Mouse (Mus musculus) bone marrow, adult 2 months (tissue): Measurements from ENCODE around the gene Zfp69. TPM values are rescaled to one million over a fixed set of nuclear protein-coding genes. Genes with fewer than 3 reads are reported as not detected.

ENCODE experiments used
- H3K27ac ChIP-seq: fragments of 200-500 bp; 2 replicates; pipeline ENCODE4 v1.5.1; 2012; ENCODE audit warnings: low read depth, mild to moderate bottlenecking, control low read depth, inconsistent platforms, low read length; ENCODE audit not compliant: control insufficient read depth, poor library complexity, insufficient read depth
- H3K4me1 ChIP-seq: fragments of 200-500 bp; 2 replicates; pipeline ENCODE4 v1.6.1; 2011; ENCODE audit warnings: low read length; ENCODE audit not compliant: control insufficient read depth, insufficient read depth
- H3K4me3 ChIP-seq: fragments of 200-500 bp; replicated peaks from 2 replicates; pipeline ENCODE3; 2011; ENCODE audit warnings: mild to moderate bottlenecking, low read depth, low read length, control low read depth; ENCODE audit not compliant: control insufficient read depth
- CTCF ChIP-seq: fragments of 200-500 bp; IDR thresholded peaks from 2 replicates; pipeline ENCODE4 v1.5.1; 2011; ENCODE audit warnings: low read length, control low read depth; ENCODE audit not compliant: control insufficient read depth, insufficient read depth
- POLR2A ChIP-seq: fragments of 200-500 bp; IDR thresholded peaks from 2 replicates; pipeline ENCODE4 v1.6.1; 2011; ENCODE audit warnings: low read depth, mild to moderate bottlenecking, control low read depth, low read length, borderline replicate concordance; ENCODE audit not compliant: control insufficient read depth
- WGBS: fragments of 180-500 bp; shearing (Covaris S2); methylation state at CpG from one replicate; pipeline ENCODE4 v1.1.7; 2018; 5-methylcytosine and 5-hydroxymethylcytosine counted together
- polyA plus RNA-seq: library from polyadenylated mRNA; stranded (reverse); fragments of >200 nt; gene quantifications from 2 replicates; pipeline ENCODE4 v1.2.4, GENCODE M21; 2011; ENCODE audit warnings: low replicate concordance; ENCODE audit not compliant: missing spikeins, insufficient read depth, insufficient read length

Zfp69 gene
- polyA plus RNA-seq, 1 experiment, result 3.6 TPM

DNA sequence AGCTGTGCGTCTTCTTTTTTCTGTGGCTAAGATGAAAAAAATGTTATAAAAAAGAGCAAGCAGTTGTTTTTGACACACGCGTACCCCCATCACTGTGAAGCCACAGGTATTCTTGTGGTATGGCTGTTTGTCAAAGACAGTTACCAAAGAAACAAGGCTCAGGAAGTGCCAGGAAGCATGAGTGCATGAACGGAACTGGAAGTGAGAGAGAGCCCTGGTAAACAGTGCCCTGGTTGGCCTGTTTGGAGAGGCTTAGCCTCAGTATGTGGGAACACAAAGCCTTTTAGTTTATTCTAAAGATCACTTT, 23.9 kb upstream of the Zfp69 start:
- peaks cover 2% of the 10 kb centered on the region for H3K4me1 ChIP-seq
- H3K4me3 ChIP-seq, result no peak overlapping the region
- 36% methylated on average over 4 of the region's 4 CpGs for WGBS
- no peak for TF ChIP-seq POLR2A
- TF ChIP-seq CTCF, result no peak
- H3K27ac ChIP-seq, result peak overlapping the region; percentile 52; the same call in 1 of the 2 replicates

DNA sequence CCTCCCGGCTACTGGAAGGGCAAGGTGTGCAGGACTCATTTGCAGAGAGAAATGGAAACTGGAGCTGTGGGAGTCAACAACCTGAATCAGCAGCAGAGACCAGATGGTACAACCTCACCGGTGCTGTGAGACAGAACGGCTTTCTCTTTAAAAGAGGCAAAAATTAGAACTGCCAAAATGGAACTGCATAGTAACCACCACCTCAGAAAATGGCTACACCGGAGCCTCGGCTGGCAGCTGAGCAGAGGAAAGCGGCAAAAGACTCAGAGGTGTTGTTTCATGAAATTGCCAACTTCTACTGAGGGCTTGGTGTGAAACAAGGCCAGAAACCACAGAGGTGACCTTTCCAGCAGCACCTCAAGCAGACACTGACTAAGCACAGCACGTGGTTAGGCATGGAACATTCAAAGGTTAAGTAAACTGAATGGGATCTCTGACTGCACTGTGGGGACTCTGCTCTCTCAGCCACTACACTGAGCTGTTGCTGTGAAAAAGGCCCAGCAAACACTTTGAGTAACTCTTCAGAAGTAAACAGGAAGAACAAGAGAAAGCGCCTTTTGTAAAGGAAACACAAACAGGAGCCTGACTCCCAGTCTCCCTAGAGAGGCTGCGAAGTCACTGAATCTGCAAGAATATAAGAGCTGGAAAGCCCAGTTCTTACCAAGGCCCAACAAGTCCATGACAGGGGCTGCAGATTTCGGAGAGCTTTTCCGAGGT, 23.4 kb upstream of the Zfp69 start:
- TF ChIP-seq CTCF (no peak), POLR2A (no peak)
- 36% methylated on average over 11 of the region's 11 CpGs for WGBS
- peak overlapping the region; percentile 52 for H3K27ac ChIP-seq
- H3K4me3 ChIP-seq, result no peak overlapping the region
- H3K4me1 ChIP-seq, result peaks cover 2% of the 10 kb centered on the region

DNA sequence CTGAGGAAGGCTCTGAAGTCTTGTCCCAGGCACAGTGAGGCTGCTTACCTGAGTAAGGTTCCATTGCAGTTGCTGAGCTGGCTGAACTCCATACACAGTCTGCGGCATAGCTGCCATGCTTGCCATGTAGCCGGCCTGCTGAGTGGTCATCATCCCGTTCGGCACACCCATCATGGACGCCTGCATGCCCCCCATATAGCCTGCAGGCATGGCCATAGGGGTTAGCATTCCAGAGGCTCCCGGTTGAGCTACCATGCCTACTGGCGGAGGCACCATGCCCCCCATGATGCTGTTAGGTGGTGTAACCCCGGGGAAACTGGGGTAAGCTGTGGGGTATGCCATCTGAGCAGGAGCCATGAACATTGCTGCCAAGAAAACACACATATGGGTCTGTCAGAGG, 20.3 kb upstream of the Zfp69 start:
- 90% methylated on average over 8 of the region's 8 CpGs for WGBS
- Histone ChIP-seq H3K4me1 (peaks cover 2% of the 10 kb centered on the region), H3K4me3 (no peak overlapping the region), H3K27ac (no peak overlapping the region)
- no peak for TF ChIP-seq CTCF

DNA sequence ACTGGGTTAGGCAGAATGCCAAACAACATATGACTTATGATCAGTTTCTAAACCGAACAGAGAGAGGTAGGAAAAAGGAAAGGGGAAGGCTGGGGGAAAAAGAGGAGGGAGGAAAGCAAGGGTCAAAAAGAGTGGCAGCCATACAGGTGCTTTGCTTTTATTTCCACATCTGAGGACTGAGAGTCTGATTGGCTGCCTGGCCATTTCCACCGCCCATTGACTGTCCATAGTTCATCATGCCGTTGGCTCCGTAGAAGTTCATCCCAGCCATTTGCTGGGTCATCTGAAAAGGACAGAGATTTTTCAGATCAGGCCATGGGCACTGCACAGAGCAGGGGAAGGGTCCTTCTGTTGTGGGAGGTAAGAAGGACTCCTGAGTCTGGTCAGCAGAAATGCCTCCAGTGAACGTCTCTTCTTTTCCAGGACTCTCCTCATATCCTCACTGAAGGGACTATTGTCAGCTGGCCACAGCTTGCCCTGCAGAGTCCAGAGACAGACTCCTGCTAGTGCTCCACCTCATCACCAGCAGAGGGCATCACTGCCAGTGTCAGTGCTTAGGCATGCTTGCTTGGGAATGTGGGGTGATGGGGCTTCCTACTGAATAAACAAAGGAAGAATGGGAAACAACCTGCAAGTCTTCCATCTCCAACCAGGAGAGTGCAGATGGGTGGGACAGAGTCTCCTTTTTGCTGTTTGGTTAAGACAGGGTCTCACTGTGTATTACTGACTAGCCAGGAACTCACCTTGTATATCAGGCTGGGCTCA, 18.1 kb upstream of the Zfp69 start:
- TF ChIP-seq POLR2A (no peak), CTCF (peak; percentile 59)
- no peak overlapping the region for H3K4me3 ChIP-seq
- H3K4me1 ChIP-seq, result no peaks in the 10 kb centered on the region
- 80% methylated on average over 5 of the region's 5 CpGs for WGBS
- no peak overlapping the region for H3K27ac ChIP-seq

DNA sequence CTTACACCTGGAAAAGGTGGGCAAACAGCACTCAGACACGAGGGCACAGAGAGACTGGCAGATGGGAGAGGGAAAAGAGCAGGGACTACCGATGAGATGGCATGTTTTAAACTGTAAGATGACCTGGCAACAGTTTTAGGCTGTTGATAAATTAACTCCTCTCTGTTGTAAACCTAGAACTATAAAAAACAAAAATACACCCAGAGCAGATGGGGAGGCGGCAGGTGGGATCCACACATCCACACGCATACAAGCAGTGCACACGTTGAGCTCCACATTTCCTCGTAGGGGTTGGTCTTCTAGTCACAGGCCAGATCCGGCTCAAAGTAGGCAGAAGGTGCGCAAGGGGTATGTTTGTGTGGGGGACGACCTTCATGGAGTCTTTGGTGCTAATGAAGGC, 17.0 kb upstream of the Zfp69 start:
- H3K4me3 ChIP-seq, result no peak overlapping the region
- TF ChIP-seq CTCF (no peak), POLR2A (no peak)
- H3K27ac ChIP-seq, result no peak overlapping the region
- H3K4me1 ChIP-seq, result no peaks in the 10 kb centered on the region
- WGBS, result 87% methylated on average over 9 of the region's 9 CpGs

DNA sequence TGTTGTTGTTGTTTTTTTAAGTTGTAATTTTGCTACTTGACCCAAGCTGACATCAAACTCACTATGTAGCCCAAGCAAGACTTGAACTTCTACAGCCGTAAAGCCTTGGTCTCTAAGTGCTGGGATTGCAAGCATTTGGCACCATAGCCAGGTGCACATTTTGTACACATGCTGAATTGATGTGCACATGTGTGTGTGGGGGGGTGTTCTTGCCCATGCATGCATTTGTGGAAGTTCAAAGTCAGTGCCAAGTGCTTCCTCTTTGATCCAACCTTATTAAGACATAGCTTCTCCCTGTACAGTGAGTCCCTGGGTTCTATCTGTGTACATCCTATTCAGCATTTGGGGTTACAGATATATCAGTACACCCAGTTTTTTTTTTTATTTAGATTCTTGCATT, 4.1 kb upstream of the Zfp69 start:
- H3K27ac ChIP-seq, result no peak overlapping the region
- H3K4me3 ChIP-seq, result no peak overlapping the region

DNA sequence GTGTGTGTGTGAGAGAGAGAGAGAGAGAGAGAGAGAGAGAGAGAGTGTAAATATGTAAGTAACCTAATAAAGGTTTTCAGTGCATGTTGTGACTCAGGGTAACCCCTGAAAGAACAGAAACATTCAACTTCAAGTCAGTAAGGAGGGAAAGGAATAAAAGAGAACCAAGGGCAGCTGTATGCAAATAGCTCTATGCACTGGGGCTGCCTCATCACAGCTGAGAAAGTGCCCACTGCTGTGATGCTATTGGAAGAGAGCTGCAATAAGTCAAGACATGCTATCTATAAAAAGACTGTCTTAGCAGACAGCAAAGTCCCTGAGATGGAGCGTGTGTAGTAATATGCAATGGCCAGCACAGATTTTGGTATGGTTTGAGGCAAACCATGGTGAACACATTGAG, 2.2 kb upstream of the Zfp69 start:
- Histone ChIP-seq H3K4me3 (no peak overlapping the region), H3K4me1 (no peaks in the 10 kb centered on the region; the same call in 1 of the 2 replicates), H3K27ac (no peak overlapping the region)
- TF ChIP-seq CTCF (no peak), POLR2A (no peak)
- 74% methylated on average over 1 of the region's 1 CpGs for WGBS

More for the DNA sequence above, 4.1 kb upstream of the Zfp69 start:
- no peaks in the 10 kb centered on the region; the same call in 1 of the 2 replicates for H3K4me1 ChIP-seq
- TF ChIP-seq POLR2A, result no peak
- TF ChIP-seq CTCF, result no peak
- 83% methylated on average over 1 of the region's 1 CpGs for WGBS

DNA sequence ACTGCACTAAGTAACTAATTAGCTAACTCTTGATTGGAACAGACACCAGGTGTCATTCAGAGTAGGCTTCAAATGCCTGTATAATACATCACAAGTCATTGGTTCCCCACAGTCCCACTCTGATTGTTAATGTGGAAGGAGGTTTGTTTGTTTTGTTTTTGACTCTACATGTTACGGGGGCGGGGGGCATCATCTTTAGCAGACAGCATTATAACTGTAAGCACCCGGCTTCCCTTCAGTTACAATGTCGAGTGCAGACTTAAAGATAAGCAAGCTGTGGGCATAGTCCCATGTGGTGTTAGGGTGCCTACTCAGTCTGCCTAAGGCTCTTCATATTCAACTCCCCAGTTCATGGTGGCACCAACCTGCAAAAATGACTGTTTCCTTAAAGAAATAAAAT, 1.5 kb upstream of the Zfp69 start:
- H3K27ac ChIP-seq, result no peak overlapping the region
- no peak overlapping the region for H3K4me3 ChIP-seq
- no peaks in the 10 kb centered on the region; the same call in 1 of the 2 replicates for H3K4me1 ChIP-seq
- 48% methylated on average over 4 of the region's 4 CpGs for WGBS
- TF ChIP-seq POLR2A (no peak), CTCF (no peak)
